Mouse (Mus musculus): Measurements from ENCODE around the gene Gm20696. TPM values are rescaled to one million over a fixed set of nuclear protein-coding genes. Genes with fewer than 3 reads are reported as not detected.

Gene Gm20696
- polyA plus RNA-seq, 1 experiment from 2014 or later: 1.4 TPM

DNA sequence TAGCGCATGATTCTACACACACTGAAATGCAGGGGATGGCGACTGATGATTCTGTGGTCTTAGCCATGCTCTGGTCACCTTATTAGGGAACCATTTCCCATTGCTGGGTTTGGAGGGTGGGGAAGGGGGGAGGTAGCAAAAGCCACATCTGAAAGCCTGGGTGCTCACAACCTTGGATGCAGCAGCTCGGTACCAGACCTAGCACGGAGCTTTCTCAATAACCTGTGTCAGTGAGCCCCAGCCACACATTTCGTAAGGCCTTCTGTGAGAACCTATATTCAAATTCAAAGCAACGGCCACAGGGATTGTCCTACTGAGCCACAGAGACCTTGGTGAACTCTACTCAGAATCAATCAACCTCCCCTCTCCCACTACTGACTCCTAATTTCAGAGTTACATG lies 254.0 kb downstream of the Gm20696 start:
- ATAC-seq (ENCODE audit: low FRiP score, low TSS enrichment) (no peak), DNase-seq (ENCODE audit: low spot score) (no peak)
- H3K4me2 ChIP-seq (replicated peaks; ENCODE audit: low read depth): no peak overlapping the region
- no peaks in the 10 kb centered on the region for H3K9me3 ChIP-seq (ENCODE audit: control insufficient read depth, low read length)
- H3K36me3 ChIP-seq (ENCODE audit: control insufficient read depth, insufficient read depth, low read length): no peaks in the 10 kb centered on the region
- H3K27me3 ChIP-seq (ENCODE audit: control insufficient read depth, insufficient read depth, low read length): no peaks in the 10 kb centered on the region
- no peak overlapping the region for H3K9ac ChIP-seq (ENCODE audit: low read length)
- no peak overlapping the region for H3K4me3 ChIP-seq (ENCODE audit: low read depth, low read length)
- no peak overlapping the region for H3K27ac ChIP-seq (replicated peaks)
- TF ChIP-seq CTCF (IDR thresholded peaks at IDR 0.05; ENCODE audit: low read depth): no peak
- H3K4me1 ChIP-seq (replicated peaks; ENCODE audit: control insufficient read depth, insufficient read depth): no peaks in the 10 kb centered on the region
- 85% methylated on average over 6 of the region's 6 CpGs for WGBS

GRCm38 (mm10) chr6:99409602-99410001 lies 257.0 kb downstream of the Gm20696 start:
- Histone ChIP-seq H3K9me3 (ENCODE audit: control insufficient read depth, low read length) (no peaks in the 10 kb centered on the region), H3K27me3 (ENCODE audit: control insufficient read depth, insufficient read depth, low read length) (no peaks in the 10 kb centered on the region), H3K36me3 (ENCODE audit: control insufficient read depth, insufficient read depth, low read length) (no peaks in the 10 kb centered on the region), H3K9ac (ENCODE audit: low read length) (no peak overlapping the region), H3K4me2 (replicated peaks; ENCODE audit: low read depth) (no peak overlapping the region), H3K27ac (replicated peaks) (no peak overlapping the region), H3K4me1 (replicated peaks; ENCODE audit: control insufficient read depth, insufficient read depth) (no peaks in the 10 kb centered on the region), H3K4me3 (ENCODE audit: low read depth, low read length) (no peak overlapping the region)
- 66% methylated on average over 5 of the region's 5 CpGs for WGBS
- ATAC-seq (ENCODE audit: low FRiP score, low TSS enrichment) (no peak), DNase-seq (ENCODE audit: low spot score) (no peak)
- TF ChIP-seq CTCF (IDR thresholded peaks at IDR 0.05; ENCODE audit: low read depth) (no peak), EP300 (optimal IDR thresholded peaks at IDR 0.05) (no peak)

DNA sequence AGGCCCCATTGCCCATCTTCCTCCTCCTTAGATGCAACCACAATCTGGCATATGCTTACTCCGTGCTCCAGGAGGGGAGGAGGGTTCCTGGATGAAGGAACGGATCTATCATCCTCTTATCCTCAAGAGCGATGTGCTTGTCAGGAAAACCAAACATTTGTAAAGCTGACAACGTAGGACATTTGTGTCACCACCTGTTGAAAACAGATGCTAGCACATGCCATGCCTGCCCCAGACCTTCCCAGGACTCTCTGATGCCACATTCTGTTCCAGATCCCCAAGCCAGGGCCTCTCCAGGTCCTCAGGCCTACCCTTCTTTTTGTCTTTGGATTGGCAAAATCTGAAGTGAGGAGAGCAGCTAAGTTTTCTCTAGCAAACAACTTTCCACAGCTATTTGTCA lies 257.7 kb downstream of the Gm20696 start:
- H3K4me2 ChIP-seq (replicated peaks; ENCODE audit: low read depth): no peak overlapping the region
- H3K27ac ChIP-seq (replicated peaks): no peak overlapping the region
- H3K27me3 ChIP-seq (ENCODE audit: control insufficient read depth, insufficient read depth, low read length): no peaks in the 10 kb centered on the region
- TF ChIP-seq CTCF (IDR thresholded peaks at IDR 0.05; ENCODE audit: low read depth): no peak
- ATAC-seq (ENCODE audit: low FRiP score, low TSS enrichment): no peak
- H3K4me3 ChIP-seq (ENCODE audit: low read depth, low read length): no peak overlapping the region
- no peaks in the 10 kb centered on the region for H3K36me3 ChIP-seq (ENCODE audit: control insufficient read depth, insufficient read depth, low read length)
- H3K9me3 ChIP-seq (ENCODE audit: control insufficient read depth, low read length): no peaks in the 10 kb centered on the region
- H3K9ac ChIP-seq (ENCODE audit: low read length): no peak overlapping the region
- no peaks in the 10 kb centered on the region for H3K4me1 ChIP-seq (replicated peaks; ENCODE audit: control insufficient read depth, insufficient read depth)
- 60% methylated on average over 4 of the region's 4 CpGs for WGBS
- DNase-seq (ENCODE audit: low spot score): no peak

DNA sequence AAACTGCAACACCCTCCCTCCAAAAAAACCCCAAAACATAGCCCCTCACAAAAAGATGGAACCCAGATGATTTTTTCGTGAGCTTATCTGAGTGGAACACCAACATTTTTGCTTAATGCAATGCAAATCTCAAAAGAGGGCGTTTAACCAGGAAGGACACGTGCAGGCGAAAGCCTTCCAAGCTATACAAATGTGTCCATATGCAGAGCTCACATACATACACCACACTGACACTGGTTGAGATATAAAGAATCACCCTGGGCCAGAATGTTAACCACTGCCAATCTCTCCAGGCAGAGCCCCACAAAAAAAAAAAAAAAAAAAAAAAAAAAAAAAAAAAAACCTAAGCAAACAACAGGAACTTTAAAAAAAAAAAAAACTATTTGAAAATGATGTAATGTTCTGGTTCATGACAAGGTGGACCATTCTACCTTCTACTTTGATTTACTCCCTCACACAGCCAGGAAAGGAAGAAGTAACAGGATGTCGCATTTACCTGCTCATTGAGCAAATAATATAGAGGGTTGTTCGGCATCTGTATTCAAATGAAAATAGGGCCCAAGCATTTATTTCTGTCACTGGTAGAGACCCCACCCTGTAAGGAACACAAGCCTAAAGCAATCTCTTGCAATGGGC lies 262.7 kb downstream of the Gm20696 start:
- Histone ChIP-seq H3K4me1 (replicated peaks; ENCODE audit: control insufficient read depth, insufficient read depth) (0 out of 2 replicates have a peak, but pooled peaks cover 3% of the 10 kb centered on the region), H3K9ac (ENCODE audit: low read length) (no peak overlapping the region), H3K9me3 (ENCODE audit: control insufficient read depth, low read length) (no peaks in the 10 kb centered on the region), H3K4me3 (ENCODE audit: low read depth, low read length) (no peak overlapping the region), H3K27me3 (ENCODE audit: control insufficient read depth, insufficient read depth, low read length) (no peaks in the 10 kb centered on the region), H3K27ac (replicated peaks) (no peak overlapping the region; the same call in none of the 2 replicates), H3K4me2 (replicated peaks; ENCODE audit: low read depth) (no peak overlapping the region), H3K36me3 (ENCODE audit: control insufficient read depth, insufficient read depth, low read length) (no peaks in the 10 kb centered on the region)
- no peak for ATAC-seq (ENCODE audit: low FRiP score, low TSS enrichment)
- no peak for DNase-seq (ENCODE audit: low spot score)
- 66% methylated on average over 6 of the region's 6 CpGs for WGBS
- no peak for TF ChIP-seq CTCF (IDR thresholded peaks at IDR 0.05; ENCODE audit: low read depth)
- no peak for TF ChIP-seq EP300 (optimal IDR thresholded peaks at IDR 0.05)

GRCm38 (mm10) chr6:99402941-99403340 lies 263.7 kb downstream of the Gm20696 start:
- Histone ChIP-seq H3K9ac (ENCODE audit: low read length) (no peak overlapping the region), H3K4me3 (ENCODE audit: low read depth, low read length) (no peak overlapping the region), H3K4me1 (replicated peaks; ENCODE audit: control insufficient read depth, insufficient read depth) (0 out of 2 replicates have a peak, but pooled peaks cover 3% of the 10 kb centered on the region), H3K27me3 (ENCODE audit: control insufficient read depth, insufficient read depth, low read length) (no peaks in the 10 kb centered on the region), H3K4me2 (replicated peaks; ENCODE audit: low read depth) (no peak overlapping the region; the same call in 1 of the 2 replicates), H3K9me3 (ENCODE audit: control insufficient read depth, low read length) (no peaks in the 10 kb centered on the region), H3K27ac (replicated peaks) (peak overlapping the region; percentile 30), H3K36me3 (ENCODE audit: control insufficient read depth, insufficient read depth, low read length) (no peaks in the 10 kb centered on the region)
- 27% methylated on average over 9 of the region's 9 CpGs for WGBS
- DNase-seq (ENCODE audit: low spot score): peak; percentile 30
- ATAC-seq (ENCODE audit: low FRiP score, low TSS enrichment): no peak
- TF ChIP-seq CTCF (IDR thresholded peaks at IDR 0.05; ENCODE audit: low read depth) (no peak), EP300 (optimal IDR thresholded peaks at IDR 0.05) (no peak)

GRCm38 (mm10) chr6:99402370-99402769 lies 264.2 kb downstream of the Gm20696 start:
- Histone ChIP-seq H3K27me3 (ENCODE audit: control insufficient read depth, insufficient read depth, low read length) (no peaks in the 10 kb centered on the region), H3K36me3 (ENCODE audit: control insufficient read depth, insufficient read depth, low read length) (no peaks in the 10 kb centered on the region), H3K27ac (replicated peaks) (no peak overlapping the region), H3K4me3 (ENCODE audit: low read depth, low read length) (no peak overlapping the region), H3K4me2 (replicated peaks; ENCODE audit: low read depth) (no peak overlapping the region), H3K9ac (ENCODE audit: low read length) (no peak overlapping the region), H3K9me3 (ENCODE audit: control insufficient read depth, low read length) (no peaks in the 10 kb centered on the region), H3K4me1 (replicated peaks; ENCODE audit: control insufficient read depth, insufficient read depth) (0 out of 2 replicates have a peak, but pooled peaks cover 3% of the 10 kb centered on the region)
- 67% methylated on average over 3 of the region's 3 CpGs for WGBS
- TF ChIP-seq CTCF (IDR thresholded peaks at IDR 0.05; ENCODE audit: low read depth) (no peak), EP300 (optimal IDR thresholded peaks at IDR 0.05) (no peak)
- ATAC-seq (ENCODE audit: low FRiP score, low TSS enrichment): no peak
- no peak for DNase-seq (ENCODE audit: low spot score)
